Mouse (Mus musculus): ENCODE results near the gene Bcar3. TPM values are rescaled to one million over a fixed set of nuclear protein-coding genes. Genes with fewer than 3 reads are reported as not detected.

The Bcar3 gene
- total and polyA plus RNA-seq, 3 experiments, result not detected

DNA sequence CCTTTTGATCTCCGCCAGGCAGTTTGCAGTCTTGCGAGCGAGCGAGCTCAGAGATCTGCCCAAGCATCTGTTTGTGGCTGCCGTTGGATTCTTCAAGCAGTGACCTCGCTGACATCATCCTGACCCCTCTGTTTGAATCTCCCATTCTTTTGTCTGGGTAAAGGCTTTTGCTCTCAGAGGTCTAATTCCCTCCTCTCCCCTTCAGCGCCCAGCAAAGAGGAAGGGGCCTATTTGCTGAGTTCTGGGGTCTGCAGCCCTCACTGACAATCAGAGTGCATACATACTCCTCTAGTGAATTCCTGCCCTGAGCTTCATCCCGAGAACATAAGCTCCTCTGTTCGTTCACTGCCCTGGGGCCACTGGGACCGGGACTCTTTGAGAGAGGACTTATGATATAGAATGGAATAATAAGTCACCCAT lies 82.5 kb downstream of the Bcar3 start:
- Histone ChIP-seq H3K79me2 (ENCODE audit: control insufficient read depth, insufficient read depth, low read length, poor library complexity) (no peaks in the 10 kb centered on the region), H3K36me3 (ENCODE audit: control insufficient read depth in 1 of 2, insufficient read depth in 2 of 2, low read length in 2 of 2) (no peaks in the 10 kb centered on the region), H3K9ac (ENCODE audit: control insufficient read depth, low read depth, low read length, poor library complexity, severe bottlenecking) (no peak overlapping the region), H3K4me3 (ENCODE audit: control insufficient read depth in 1 of 2, insufficient read depth in 1 of 2, low read depth in 2 of 2, low read length in 2 of 2) (no peak overlapping the region), H3K9me3 (replicated peaks; ENCODE audit: insufficient read depth, low read length) (no peaks in the 10 kb centered on the region), H3K27me3 (ENCODE audit: control insufficient read depth in 1 of 2, insufficient read depth in 2 of 2, low read length in 2 of 2) (no peaks in the 10 kb centered on the region), H3K27ac (ENCODE audit: control insufficient read depth, low read depth, low read length) (no peak overlapping the region), H3K4me1 (ENCODE audit: control insufficient read depth in 1 of 2, insufficient read depth in 2 of 2, low read length in 2 of 2) (no peaks in the 10 kb centered on the region)
- DNase-seq (ENCODE audit: low read depth, low spot score), result no peak
- TF ChIP-seq POLR2AphosphoS2 (IDR thresholded peaks at IDR 0.05; ENCODE audit: low read length), result no peak
- no peak for TF ChIP-seq MAX (IDR thresholded peaks at IDR 0.05; ENCODE audit: low read length)
- TF ChIP-seq MYB (IDR thresholded peaks at IDR 0.05; ENCODE audit: low read depth, low read length), result no peak
- no peak for TF ChIP-seq MXI1 (IDR thresholded peaks at IDR 0.05; ENCODE audit: low read depth, low read length)
- TF ChIP-seq ZNF384 (IDR thresholded peaks at IDR 0.05; ENCODE audit: low read depth, low read length), result no peak
- TF ChIP-seq POLR2A (IDR thresholded peaks at IDR 0.05; ENCODE audit: control insufficient read depth in 1 of 2, insufficient read depth in 1 of 2, low read depth in 1 of 2, low read length in 2 of 2, poor library complexity in 1 of 2), result no peak
- no peak for TF ChIP-seq MAFK (IDR thresholded peaks at IDR 0.05; ENCODE audit: borderline replicate concordance, low read depth, low read length)
- no peak for TF ChIP-seq SMC3 (IDR thresholded peaks at IDR 0.05; ENCODE audit: low read depth, low read length)
- TF ChIP-seq POLR2AphosphoS5 (IDR thresholded peaks at IDR 0.05; ENCODE audit: borderline replicate concordance, low read depth, low read length), result no peak
- no peak for TF ChIP-seq USF1 (IDR thresholded peaks at IDR 0.05; ENCODE audit: low read depth, low read length)
- TF ChIP-seq SIN3A (IDR thresholded peaks at IDR 0.05; ENCODE audit: low read length), result no peak
- TF ChIP-seq RCOR1 (IDR thresholded peaks at IDR 0.05; ENCODE audit: low read depth, low read length), result no peak
- TF ChIP-seq KAT2A (conservative IDR thresholded peaks at IDR 0.05; ENCODE audit: low read depth, low read length), result no peak

GRCm38 (mm10) chr3:122376841-122377464 lies 83.0 kb downstream of the Bcar3 start:
- no peak overlapping the region for H3K9ac ChIP-seq (ENCODE audit: control insufficient read depth, low read depth, low read length, poor library complexity, severe bottlenecking)
- H3K4me3 ChIP-seq (ENCODE audit: control insufficient read depth in 1 of 2, insufficient read depth in 1 of 2, low read depth in 2 of 2, low read length in 2 of 2), result no peak overlapping the region
- no peaks in the 10 kb centered on the region for H3K27me3 ChIP-seq (ENCODE audit: control insufficient read depth in 1 of 2, insufficient read depth in 2 of 2, low read length in 2 of 2)
- no peaks in the 10 kb centered on the region for H3K9me3 ChIP-seq (replicated peaks; ENCODE audit: insufficient read depth, low read length)
- TF ChIP-seq TBP (IDR thresholded peaks at IDR 0.05; ENCODE audit: low read depth, low read length) (no peak), HCFC1 (IDR thresholded peaks at IDR 0.05; ENCODE audit: low read depth, low read length) (no peak), ZKSCAN1 (IDR thresholded peaks at IDR 0.05; ENCODE audit: low read depth, low read length) (no peak), MXI1 (IDR thresholded peaks at IDR 0.05; ENCODE audit: low read depth, low read length) (no peak), KAT2A (conservative IDR thresholded peaks at IDR 0.05; ENCODE audit: low read depth, low read length) (no peak), SMC3 (IDR thresholded peaks at IDR 0.05; ENCODE audit: low read depth, low read length) (no peak), MAZ (IDR thresholded peaks at IDR 0.05; ENCODE audit: low read depth, low read length) (no peak), USF2 (IDR thresholded peaks at IDR 0.05; ENCODE audit: borderline replicate concordance in 1 of 2, insufficient read depth in 1 of 2, low read depth in 1 of 2, low read length in 2 of 2) (no peak), SIN3A (IDR thresholded peaks at IDR 0.05; ENCODE audit: low read length) (no peak), NELFE (IDR thresholded peaks at IDR 0.05; ENCODE audit: low read depth, low read length) (no peak), ELF1 (IDR thresholded peaks at IDR 0.05; ENCODE audit: low read depth, low read length) (no peak)
- H3K79me2 ChIP-seq (ENCODE audit: control insufficient read depth, insufficient read depth, low read length, poor library complexity), result no peaks in the 10 kb centered on the region
- DNase-seq (ENCODE audit: low read depth, low spot score), result no peak
- no peaks in the 10 kb centered on the region for H3K36me3 ChIP-seq (ENCODE audit: control insufficient read depth in 1 of 2, insufficient read depth in 2 of 2, low read length in 2 of 2)
- no peaks in the 10 kb centered on the region for H3K4me1 ChIP-seq (ENCODE audit: control insufficient read depth in 1 of 2, insufficient read depth in 2 of 2, low read length in 2 of 2)
- H3K27ac ChIP-seq (ENCODE audit: control insufficient read depth, low read depth, low read length), result no peak overlapping the region

Measured in MEL (cell line).